Mouse (Mus musculus) MEL (cell line): Measurements from ENCODE around the gene Cnn3.

ENCODE experiments used
- CHD2 ChIP-seq: IDR thresholded peaks from 2 replicates; pipeline ENCODE4 v1.6.1; 2011; ENCODE audit warnings: low read length, improper control_type of control experiment
- CTCF ChIP-seq, 3 experiments: IDR thresholded peaks in 2 of 3; conservative IDR thresholded peaks in 1 of 3; 2 replicates each; pipeline ENCODE4 v1.5.1; 2011 to 2012; ENCODE audit warnings: low read length in 3 of 3, low read depth in 2 of 3, mild to moderate bottlenecking in 2 of 3, improper control_type of control experiment in 1 of 3, inconsistent platforms in 1 of 3, mixed read lengths in 1 of 3, moderate library complexity in 1 of 3; ENCODE audit not compliant: control insufficient read depth in 1 of 3, insufficient read depth in 1 of 3, poor library complexity in 1 of 3, severe bottlenecking in 1 of 3
- E2F4 ChIP-seq: IDR thresholded peaks from 2 replicates; pipeline ENCODE4 v1.6.1; 2011; ENCODE audit warnings: low read depth, low read length, improper control_type of control experiment, borderline replicate concordance
- NELFE ChIP-seq: IDR thresholded peaks from 2 replicates; pipeline ENCODE4 v1.6.1; 2011; ENCODE audit warnings: low read depth, low read length, improper control_type of control experiment
- POLR2A ChIP-seq, 2 experiments: IDR thresholded peaks; 2 replicates each; pipeline ENCODE4 v1.6.1; 2011 to 2012; ENCODE audit warnings: low read length in 2 of 2, mild to moderate bottlenecking in 2 of 2, control low read depth in 1 of 2, improper control_type of control experiment in 1 of 2, low read depth in 1 of 2, moderate library complexity in 1 of 2; ENCODE audit not compliant: control insufficient read depth in 1 of 2, insufficient read depth in 1 of 2, poor library complexity in 1 of 2
- POLR2AphosphoS5 ChIP-seq: IDR thresholded peaks from 2 replicates; pipeline ENCODE4 v1.6.1; 2012; ENCODE audit warnings: low read depth, borderline replicate concordance, mild to moderate bottlenecking, inconsistent platforms, low read length, moderate library complexity, mixed read lengths
- RAD21 ChIP-seq: IDR thresholded peaks from 2 replicates; pipeline ENCODE4 v1.6.1; 2011; ENCODE audit warnings: mild to moderate bottlenecking, low read depth, low read length, improper control_type of control experiment
- ZMIZ1 ChIP-seq: IDR thresholded peaks from 2 replicates; pipeline ENCODE4 v1.6.1; 2012; ENCODE audit warnings: low read depth, mild to moderate bottlenecking, inconsistent platforms, low read length, improper control_type of control experiment, moderate library complexity

DNA sequence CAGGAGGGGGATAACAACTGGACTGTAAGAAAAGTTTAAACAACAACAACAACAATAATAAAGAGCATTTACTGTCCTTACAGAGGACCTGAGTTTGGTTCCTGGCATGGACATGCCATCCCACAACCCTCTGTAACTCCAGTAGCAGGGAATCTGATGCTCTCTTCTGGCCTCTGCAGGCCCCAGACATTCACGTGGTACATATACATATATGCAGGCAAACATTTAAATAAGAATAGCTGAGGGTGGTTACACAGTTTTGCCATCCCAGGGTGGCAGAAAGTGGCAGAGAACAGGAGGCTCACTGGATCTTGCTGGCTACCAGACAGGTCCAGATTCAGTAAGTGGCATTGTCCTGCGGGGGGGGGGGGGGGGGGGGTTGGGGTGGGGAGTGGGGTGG is 41.8 kb downstream of the Cnn3 start:
- TF ChIP-seq CTCF (IDR thresholded peaks at IDR 0.05 in 2 of 3, conservative IDR thresholded peaks at IDR 0.05 in 1 of 3; ENCODE audit: control insufficient read depth in 1 of 3, insufficient read depth in 1 of 3, low read depth in 2 of 3, low read length in 3 of 3, poor library complexity in 1 of 3, severe bottlenecking in 1 of 3) (no peak), RAD21 (no peak), CHD2 (no peak), ZMIZ1 (no peak), POLR2AphosphoS5 (no peak), NELFE (no peak), POLR2A (IDR thresholded peaks at IDR 0.05; ENCODE audit: control insufficient read depth in 1 of 2, insufficient read depth in 1 of 2, low read depth in 1 of 2, low read length in 2 of 2, poor library complexity in 1 of 2) (no peak), E2F4 (no peak)
